Mouse (Mus musculus) small intestine, adult 2 months (tissue): ENCODE measurements around the gene Procr.

Experiments used
- CTCF ChIP-seq: fragments of 200-500 bp; IDR thresholded peaks from 2 replicates; pipeline ENCODE4 v1.5.1; 2012; ENCODE audit warnings: low read depth, mild to moderate bottlenecking, control low read depth, inconsistent platforms, low read length, moderate library complexity, mixed read lengths; ENCODE audit not compliant: insufficient replicate concordance, insufficient read length; ENCODE audit errors: extremely low read depth
- POLR2A ChIP-seq: fragments of 200-500 bp; IDR thresholded peaks from 2 replicates; pipeline ENCODE4 v1.6.1; 2012; ENCODE audit warnings: low read depth, mild to moderate bottlenecking, control low read depth, inconsistent platforms, low read length, moderate library complexity

DNA sequence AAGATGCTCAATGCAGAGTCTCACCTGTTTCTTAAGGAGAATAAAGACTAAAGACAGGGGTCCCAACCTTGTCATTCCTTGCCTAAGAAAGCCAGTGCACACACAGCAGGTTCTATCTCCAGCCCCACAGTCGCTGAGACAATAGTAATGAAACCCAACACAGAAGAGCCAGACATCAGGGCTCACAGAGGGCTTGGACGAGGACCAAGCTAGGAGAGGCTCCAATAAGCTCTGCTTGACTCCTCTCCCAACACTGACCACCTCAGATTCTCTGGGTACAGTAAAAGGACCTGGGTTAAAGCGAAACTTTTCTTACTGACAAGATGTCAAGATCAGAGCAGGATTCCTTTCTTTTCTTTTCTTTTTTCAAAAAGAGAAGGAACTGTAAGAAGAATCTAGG lies 47.7 kb downstream of the Procr start:
- TF ChIP-seq POLR2A (no peak), CTCF (no peak)
